Mouse (Mus musculus): ENCODE data around the gene Sytl2. TPM values are rescaled to one million over a fixed set of nuclear protein-coding genes. Genes with fewer than 3 reads are reported as not detected.

Sytl2 gene
- total and polyA plus RNA-seq, 3 experiments: 0.49 TPM; not detected in 2

- peaks cover 19% of the 10 kb centered on the region for H3K4me1 ChIP-seq (ENCODE audit: insufficient read depth, low read depth, low read length)
- peaks cover 15% of the 10 kb centered on the region for H3K27me3 ChIP-seq (ENCODE audit: insufficient read depth, low read length)
- H3K4me3 ChIP-seq (ENCODE audit: low read depth, low read length): peak within 1 kb of the TSS; percentile 92
- TF ChIP-seq TAL1 (conservative IDR thresholded peaks at IDR 0.05; ENCODE audit: low read depth, low read length) (no peak), CTCF (IDR thresholded peaks at IDR 0.05; ENCODE audit: low read depth, low read length) (no peak), GATA1 (IDR thresholded peaks at IDR 0.05; ENCODE audit: borderline replicate concordance, low read length) (no peak), GATA2 (IDR thresholded peaks at IDR 0.05; ENCODE audit: borderline replicate concordance, low read depth, low read length) (no peak), POLR2AphosphoS5 (IDR thresholded peaks at IDR 0.05; ENCODE audit: insufficient replicate concordance, low read depth, low read length) (no peak)
- no peaks in the 10 kb centered on the region for H3K9me3 ChIP-seq (replicated peaks)
- DNase-seq (ENCODE audit: low spot score): peak; percentile 88
- peaks cover 25% of the 10 kb centered on the region for H3K36me3 ChIP-seq (replicated peaks)
- peak; percentile 94 for ATAC-seq (ENCODE audit: extremely low read depth, insufficient number of reproducible peaks, low FRiP score, poor library complexity, severe bottlenecking)
Measured at GRCm38 (mm10) chr7:90456845-90457468, 154.9 kb downstream of the Sytl2 start, which contains the start of gene Tmem126a. TSS of gene Tmem126a (minus strand) at chr7:90457229.

DNA sequence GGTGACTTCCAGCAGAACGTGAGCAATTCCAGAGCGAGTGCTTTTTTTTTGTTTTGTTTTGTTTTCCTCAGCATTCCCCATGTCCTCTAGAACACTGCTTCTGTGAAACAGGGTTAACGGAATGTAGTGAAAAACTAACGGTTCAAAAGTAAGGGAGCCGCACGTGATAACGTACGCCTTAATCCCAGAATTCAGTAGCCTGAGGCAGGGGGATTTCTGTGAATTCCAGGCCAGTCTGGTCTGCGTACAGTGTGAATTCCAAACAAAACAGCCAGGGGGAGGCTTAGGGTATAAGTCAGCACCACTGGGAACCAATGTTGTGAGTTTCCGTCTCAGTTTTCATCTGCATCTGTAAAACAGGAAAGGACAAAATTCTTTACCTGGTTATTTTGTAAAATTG is 155.5 kb downstream of the Sytl2 start:
- H3K4me1 ChIP-seq (ENCODE audit: insufficient read depth, low read depth, low read length): peaks cover 19% of the 10 kb centered on the region
- no peaks in the 10 kb centered on the region for H3K9me3 ChIP-seq (replicated peaks)
- no peak for TF ChIP-seq GATA2 (IDR thresholded peaks at IDR 0.05; ENCODE audit: borderline replicate concordance, low read depth, low read length)
- TF ChIP-seq GATA1 (IDR thresholded peaks at IDR 0.05; ENCODE audit: borderline replicate concordance, low read length): no peak
- no peak for TF ChIP-seq POLR2AphosphoS5 (IDR thresholded peaks at IDR 0.05; ENCODE audit: insufficient replicate concordance, low read depth, low read length)
- no peak for TF ChIP-seq TAL1 (conservative IDR thresholded peaks at IDR 0.05; ENCODE audit: low read depth, low read length)
- no peak for TF ChIP-seq CTCF (IDR thresholded peaks at IDR 0.05; ENCODE audit: low read depth, low read length)
- H3K27me3 ChIP-seq (ENCODE audit: insufficient read depth, low read length): peaks cover 15% of the 10 kb centered on the region
- no peak; the same call in 1 of the 2 replicates for ATAC-seq (ENCODE audit: extremely low read depth, insufficient number of reproducible peaks, low FRiP score, poor library complexity, severe bottlenecking)
- DNase-seq (ENCODE audit: low spot score): no peak
- peak overlapping the region; percentile 92 for H3K4me3 ChIP-seq (ENCODE audit: low read depth, low read length)
- H3K36me3 ChIP-seq (replicated peaks): peaks cover 19% of the 10 kb centered on the region

Other genes with a start within 250 kb of the Sytl2 start
- gene Picalm, start 172.0 kb upstream of the Sytl2 start, total RNA-seq (2014; fragmentation: Nextera tagmentation): 367 and 377 TPM in 2 replicates
- gene Picalm, start 172.0 kb upstream of the Sytl2 start, total RNA-seq (2017): 155 and 166 TPM in 2 replicates
- 62.8 and 67.8 TPM in 2 replicates for gene Picalm, start 172.0 kb upstream of the Sytl2 start, polyA plus RNA-seq (2012)
- gene Ccdc83, start 36.5 kb upstream of the Sytl2 start, total RNA-seq (2014; fragmentation: Nextera tagmentation): not detected in 2 replicates
- 0.22 TPM in 1 of 2 replicates, not detected in the other for gene Ccdc83, start 36.5 kb upstream of the Sytl2 start, total RNA-seq (2017)
- gene Ccdc83, start 36.5 kb upstream of the Sytl2 start, polyA plus RNA-seq (2012): not detected in 2 replicates
- not detected in 2 replicates for gene Ccdc89, start 124.3 kb downstream of the Sytl2 start, total RNA-seq (2014; fragmentation: Nextera tagmentation)
- 0.05 and 0.06 TPM in 2 replicates for gene Ccdc89, start 124.3 kb downstream of the Sytl2 start, total RNA-seq (2017)
- not detected in 2 replicates for gene Ccdc89, start 124.3 kb downstream of the Sytl2 start, polyA plus RNA-seq (2012)
- 117 and 139 TPM in 2 replicates for gene Crebzf, start 140.5 kb downstream of the Sytl2 start, total RNA-seq (2014; fragmentation: Nextera tagmentation)
- 114 and 120 TPM in 2 replicates for gene Crebzf, start 140.5 kb downstream of the Sytl2 start, total RNA-seq (2017)
- gene Crebzf, start 140.5 kb downstream of the Sytl2 start, polyA plus RNA-seq (2012): 110 and 130 TPM in 2 replicates
- 56.7 and 65.5 TPM in 2 replicates for gene Tmem126a, start 155.0 kb downstream of the Sytl2 start, total RNA-seq (2014; fragmentation: Nextera tagmentation)
- gene Tmem126a, start 155.0 kb downstream of the Sytl2 start, total RNA-seq (2017): 95.8 and 106 TPM in 2 replicates
- gene Tmem126a, start 155.0 kb downstream of the Sytl2 start, polyA plus RNA-seq (2012): 68.5 and 73.5 TPM in 2 replicates
- 17.5 and 17.8 TPM in 2 replicates for gene Tmem126b, start 173.7 kb downstream of the Sytl2 start, total RNA-seq (2014; fragmentation: Nextera tagmentation)
- 20.6 and 30.4 TPM in 2 replicates for gene Tmem126b, start 173.7 kb downstream of the Sytl2 start, total RNA-seq (2017)
- 4.0 and 4.1 TPM in 2 replicates for gene Tmem126b, start 173.7 kb downstream of the Sytl2 start, polyA plus RNA-seq (2012)
- 0.68 TPM in 1 of 2 replicates, not detected in the other for gene Dlg2, start 174.4 kb downstream of the Sytl2 start, total RNA-seq (2014; fragmentation: Nextera tagmentation)
- gene Dlg2, start 174.4 kb downstream of the Sytl2 start, total RNA-seq (2017): 0.35 and 0.49 TPM in 2 replicates
- not detected in 2 replicates for gene Dlg2, start 174.4 kb downstream of the Sytl2 start, polyA plus RNA-seq (2012)